Mouse (Mus musculus): ENCODE data around the gene Kif3a. TPM values are rescaled to one million over a fixed set of nuclear protein-coding genes. Genes with fewer than 3 reads are reported as not detected.

Kif3a gene
- polyA plus RNA-seq, 1 experiment from 2014 or later = 77.5 TPM

- 1% methylated on average over 39 of the region's 40 CpGs for WGBS
- Histone ChIP-seq H3K9me3 (ENCODE audit: control insufficient read depth, low read depth, low read length) (no peaks in the 10 kb centered on the region), H3K4me2 (replicated peaks; ENCODE audit: low read depth, low read length) (peak overlapping the region; percentile 63), H3K9ac (replicated peaks; ENCODE audit: low read depth, low read length) (no peak overlapping the region; the same call in 1 of the 2 replicates), H3K27me3 (ENCODE audit: control insufficient read depth, insufficient read depth, low read length) (0 out of 2 replicates have a peak, but pooled peaks cover 2% of the 10 kb centered on the region), H3K36me3 (ENCODE audit: control insufficient read depth, insufficient read depth, low read length) (no peaks in the 10 kb centered on the region), H3K4me3 (ENCODE audit: low read depth, low read length) (peak overlapping the region; percentile 27), H3K4me1 (ENCODE audit: control insufficient read depth, insufficient read depth, low read length) (peaks cover 8% of the 10 kb centered on the region; the same call in 1 of the 2 replicates), H3K27ac (ENCODE audit: low read length) (no peak overlapping the region)
- 0 out of 2 replicates have a peak, but pooled peaks have one; percentile 28 for ATAC-seq (ENCODE audit: insufficient number of reproducible peaks, insufficient read depth, low FRiP score, low read depth)
Observed at GRCm38 (mm10) chr11:53636183-53636646, 69.0 kb downstream of the Kif3a start.

GRCm38 (mm10) chr11:53637046-53637802 lies 70.0 kb downstream of the Kif3a start:
- Histone ChIP-seq H3K4me2 (replicated peaks; ENCODE audit: low read depth, low read length) (no peak overlapping the region), H3K36me3 (ENCODE audit: control insufficient read depth, insufficient read depth, low read length) (no peaks in the 10 kb centered on the region), H3K4me1 (ENCODE audit: control insufficient read depth, insufficient read depth, low read length) (peaks cover 8% of the 10 kb centered on the region; the same call in 1 of the 2 replicates), H3K27me3 (ENCODE audit: control insufficient read depth, insufficient read depth, low read length) (0 out of 2 replicates have a peak, but pooled peaks cover 2% of the 10 kb centered on the region), H3K4me3 (ENCODE audit: low read depth, low read length) (no peak overlapping the region), H3K27ac (ENCODE audit: low read length) (no peak overlapping the region), H3K9ac (replicated peaks; ENCODE audit: low read depth, low read length) (no peak overlapping the region), H3K9me3 (ENCODE audit: control insufficient read depth, low read depth, low read length) (no peaks in the 10 kb centered on the region)
- 18% methylated on average over 21 of the region's 21 CpGs for WGBS
- ATAC-seq (ENCODE audit: insufficient number of reproducible peaks, insufficient read depth, low FRiP score, low read depth) = no peak

- H3K4me1 ChIP-seq (ENCODE audit: control insufficient read depth, insufficient read depth, low read length) = peaks cover 8% of the 10 kb centered on the region; the same call in 1 of the 2 replicates
- 0 out of 2 replicates have a peak, but pooled peaks cover 2% of the 10 kb centered on the region for H3K27me3 ChIP-seq (ENCODE audit: control insufficient read depth, insufficient read depth, low read length)
- H3K36me3 ChIP-seq (ENCODE audit: control insufficient read depth, insufficient read depth, low read length) = no peaks in the 10 kb centered on the region
- no peak overlapping the region for H3K9ac ChIP-seq (replicated peaks; ENCODE audit: low read depth, low read length)
- WGBS = 74% methylated on average over 10 of the region's 10 CpGs
- no peaks in the 10 kb centered on the region for H3K9me3 ChIP-seq (ENCODE audit: control insufficient read depth, low read depth, low read length)
- no peak overlapping the region for H3K27ac ChIP-seq (ENCODE audit: low read length)
- H3K4me3 ChIP-seq (ENCODE audit: low read depth, low read length) = no peak overlapping the region
- H3K4me2 ChIP-seq (replicated peaks; ENCODE audit: low read depth, low read length) = no peak overlapping the region
- no peak for ATAC-seq (ENCODE audit: insufficient number of reproducible peaks, insufficient read depth, low FRiP score, low read depth)
Observed at GRCm38 (mm10) chr11:53637803-53638260, 70.7 kb downstream of the Kif3a start.

- no peak overlapping the region for H3K4me3 ChIP-seq (ENCODE audit: low read depth, low read length)
- H3K27me3 ChIP-seq (ENCODE audit: control insufficient read depth, insufficient read depth, low read length) = no peaks in the 10 kb centered on the region
- H3K36me3 ChIP-seq (ENCODE audit: control insufficient read depth, insufficient read depth, low read length) = no peaks in the 10 kb centered on the region
- no peaks in the 10 kb centered on the region for H3K9me3 ChIP-seq (ENCODE audit: control insufficient read depth, low read depth, low read length)
- H3K27ac ChIP-seq (ENCODE audit: low read length) = no peak overlapping the region
- no peak overlapping the region for H3K4me2 ChIP-seq (replicated peaks; ENCODE audit: low read depth, low read length)
- WGBS = 70% methylated on average over 12 of the region's 12 CpGs
- ATAC-seq (ENCODE audit: insufficient number of reproducible peaks, insufficient read depth, low FRiP score, low read depth) = no peak
- H3K9ac ChIP-seq (replicated peaks; ENCODE audit: low read depth, low read length) = no peak overlapping the region
- H3K4me1 ChIP-seq (ENCODE audit: control insufficient read depth, insufficient read depth, low read length) = no peaks in the 10 kb centered on the region
Observed at GRCm38 (mm10) chr11:53642744-53643279, 75.6 kb downstream of the Kif3a start.

- Histone ChIP-seq H3K4me2 (replicated peaks; ENCODE audit: low read depth, low read length) (no peak overlapping the region), H3K4me3 (ENCODE audit: low read depth, low read length) (no peak overlapping the region), H3K27me3 (ENCODE audit: control insufficient read depth, insufficient read depth, low read length) (no peaks in the 10 kb centered on the region), H3K9ac (replicated peaks; ENCODE audit: low read depth, low read length) (no peak overlapping the region), H3K4me1 (ENCODE audit: control insufficient read depth, insufficient read depth, low read length) (no peaks in the 10 kb centered on the region), H3K36me3 (ENCODE audit: control insufficient read depth, insufficient read depth, low read length) (no peaks in the 10 kb centered on the region), H3K9me3 (ENCODE audit: control insufficient read depth, low read depth, low read length) (no peaks in the 10 kb centered on the region), H3K27ac (ENCODE audit: low read length) (no peak overlapping the region)
- WGBS = 82% methylated on average over 5 of the region's 5 CpGs
- ATAC-seq (ENCODE audit: insufficient number of reproducible peaks, insufficient read depth, low FRiP score, low read depth) = no peak
Observed at GRCm38 (mm10) chr11:53644017-53644416, 76.8 kb downstream of the Kif3a start.

GRCm38 (mm10) chr11:53651441-53651840 lies 84.3 kb downstream of the Kif3a start:
- Histone ChIP-seq H3K4me1 (ENCODE audit: control insufficient read depth, insufficient read depth, low read length) (no peaks in the 10 kb centered on the region), H3K4me2 (replicated peaks; ENCODE audit: low read depth, low read length) (no peak overlapping the region), H3K27me3 (ENCODE audit: control insufficient read depth, insufficient read depth, low read length) (no peaks in the 10 kb centered on the region), H3K36me3 (ENCODE audit: control insufficient read depth, insufficient read depth, low read length) (peaks cover 31% of the 10 kb centered on the region), H3K9me3 (ENCODE audit: control insufficient read depth, low read depth, low read length) (no peaks in the 10 kb centered on the region), H3K27ac (ENCODE audit: low read length) (no peak overlapping the region), H3K4me3 (ENCODE audit: low read depth, low read length) (no peak overlapping the region), H3K9ac (replicated peaks; ENCODE audit: low read depth, low read length) (no peak overlapping the region)
- no peak for ATAC-seq (ENCODE audit: insufficient number of reproducible peaks, insufficient read depth, low FRiP score, low read depth)
- 86% methylated on average over 4 of the region's 4 CpGs for WGBS

Other genes with a start within 250 kb of the Kif3a start
- 24.0 and 25.9 TPM in 2 replicates for gene Zcchc10, start 242.7 kb upstream of the Kif3a start, polyA plus RNA-seq (2014; fragmentation: Nextera tagmentation; extraction: Ambion mirVana)
- gene Aff4, start 216.5 kb upstream of the Kif3a start, polyA plus RNA-seq (2014; fragmentation: Nextera tagmentation; extraction: Ambion mirVana) = 88.9 and 93.6 TPM in 2 replicates
- 0.88 TPM in 1 of 2 replicates, not detected in the other for gene Leap2, start 144.2 kb upstream of the Kif3a start, polyA plus RNA-seq (2014; fragmentation: Nextera tagmentation; extraction: Ambion mirVana)
- 477 and 521 TPM in 2 replicates for gene Uqcrq, start 136.5 kb upstream of the Kif3a start, polyA plus RNA-seq (2014; fragmentation: Nextera tagmentation; extraction: Ambion mirVana)
- 1.7 and 2.2 TPM in 2 replicates for gene Gdf9, start 136.4 kb upstream of the Kif3a start, polyA plus RNA-seq (2014; fragmentation: Nextera tagmentation; extraction: Ambion mirVana)
- 0.13 and 0.14 TPM in 2 replicates for gene Gm10447, start 110.3 kb upstream of the Kif3a start, polyA plus RNA-seq (2014; fragmentation: Nextera tagmentation; extraction: Ambion mirVana)
- 0.98 and 1.1 TPM in 2 replicates for gene Shroom1, start 110.2 kb upstream of the Kif3a start, polyA plus RNA-seq (2014; fragmentation: Nextera tagmentation; extraction: Ambion mirVana)
- gene Gm9837, start 96.9 kb upstream of the Kif3a start, polyA plus RNA-seq (2014; fragmentation: Nextera tagmentation; extraction: Ambion mirVana) = not detected in 2 replicates
- not detected in 2 replicates for gene Gm9945, start 87.2 kb upstream of the Kif3a start, polyA plus RNA-seq (2014; fragmentation: Nextera tagmentation; extraction: Ambion mirVana)
- gene Sowaha, start 87.1 kb upstream of the Kif3a start, polyA plus RNA-seq (2014; fragmentation: Nextera tagmentation; extraction: Ambion mirVana) = 0.13 and 0.24 TPM in 2 replicates
- 24.5 and 26.1 TPM in 2 replicates for gene Sept8, start 48.1 kb upstream of the Kif3a start, polyA plus RNA-seq (2014; fragmentation: Nextera tagmentation; extraction: Ambion mirVana)
- 2.1 and 2.2 TPM in 2 replicates for gene Il4, start 51.3 kb downstream of the Kif3a start, polyA plus RNA-seq (2014; fragmentation: Nextera tagmentation; extraction: Ambion mirVana)
- gene Il13, start 67.3 kb downstream of the Kif3a start, polyA plus RNA-seq (2014; fragmentation: Nextera tagmentation; extraction: Ambion mirVana) = not detected in 2 replicates
- 28.9 and 32.8 TPM in 2 replicates for gene Rad50, start 139.9 kb downstream of the Kif3a start, polyA plus RNA-seq (2014; fragmentation: Nextera tagmentation; extraction: Ambion mirVana)
- gene Il5, start 153.4 kb downstream of the Kif3a start, polyA plus RNA-seq (2014; fragmentation: Nextera tagmentation; extraction: Ambion mirVana) = not detected in 2 replicates
- 19.3 and 21.6 TPM in 2 replicates for gene Irf1, start 202.6 kb downstream of the Kif3a start, polyA plus RNA-seq (2014; fragmentation: Nextera tagmentation; extraction: Ambion mirVana)
- 0.46 TPM in 1 of 2 replicates, not detected in the other for gene Gm17334, start 205.8 kb downstream of the Kif3a start, polyA plus RNA-seq (2014; fragmentation: Nextera tagmentation; extraction: Ambion mirVana)

Measured in stomach, embryonic 14.5 days (tissue).